Mouse (Mus musculus) spleen, adult 2 months (tissue): Measurements from ENCODE around the gene Tmc6. TPM values are rescaled to one million over a fixed set of nuclear protein-coding genes. Genes with fewer than 3 reads are reported as not detected.

Experiments used
- DNase-seq, 2 experiments: peaks; one replicate each; pipeline versions ENCODE4 v3.0.0 to v3.0.0-alpha.2; 2012 to 2021; ENCODE audit warnings: low spot score in 2 of 2, low read depth in 1 of 2
- H3K27ac ChIP-seq: fragments of 200-500 bp; 2 replicates; pipeline ENCODE4 v1.5.1; 2012; ENCODE audit warnings: low read length, inconsistent platforms; ENCODE audit not compliant: insufficient read depth
- H3K27me3 ChIP-seq: fragments of 200-500 bp; 2 replicates; pipeline ENCODE4 v1.6.1; 2012; ENCODE audit warnings: mild to moderate bottlenecking, moderate library complexity, low read length, inconsistent platforms; ENCODE audit not compliant: control insufficient read depth, insufficient read depth
- H3K36me3 ChIP-seq: fragments of 200-500 bp; 2 replicates; pipeline ENCODE4 v1.6.1; 2012; ENCODE audit warnings: mild to moderate bottlenecking, low read length, inconsistent platforms; ENCODE audit not compliant: control insufficient read depth, insufficient read depth
- H3K4me1 ChIP-seq: fragments of 200-500 bp; 2 replicates; pipeline ENCODE4 v1.6.1; 2011; ENCODE audit warnings: inconsistent platforms; ENCODE audit not compliant: control insufficient read depth, insufficient read depth, insufficient read length
- H3K4me3 ChIP-seq: fragments of 200-500 bp; 2 replicates; pipeline ENCODE4 v1.5.1; 2011; ENCODE audit warnings: mild to moderate bottlenecking, inconsistent platforms; ENCODE audit not compliant: insufficient read depth, insufficient read length; ENCODE audit errors: extremely low read depth
- CTCF ChIP-seq: fragments of 200-500 bp; IDR thresholded peaks from 2 replicates; pipeline ENCODE4 v1.5.1; 2011; ENCODE audit warnings: mild to moderate bottlenecking, inconsistent platforms; ENCODE audit not compliant: insufficient read depth, insufficient read length, insufficient replicate concordance; ENCODE audit errors: extremely low read depth
- POLR2A ChIP-seq: fragments of 200-500 bp; IDR thresholded peaks from 2 replicates; pipeline ENCODE4 v1.6.1; 2011; ENCODE audit warnings: low read depth, low read length, inconsistent platforms
- WGBS: fragments of 180-500 bp; shearing (Covaris S2); methylation state at CpG from one replicate; pipeline ENCODE4 v1.1.7; 2018; 5-methylcytosine and 5-hydroxymethylcytosine counted together
- polyA plus RNA-seq: library from polyadenylated mRNA; depleted of rRNA; stranded (reverse); fragments of >200 nt; gene quantifications from 2 replicates; pipeline ENCODE4 v1.2.3, GENCODE M21; 2012

The Tmc6 gene
- polyA plus RNA-seq, 1 experiment = 119 TPM

DNA sequence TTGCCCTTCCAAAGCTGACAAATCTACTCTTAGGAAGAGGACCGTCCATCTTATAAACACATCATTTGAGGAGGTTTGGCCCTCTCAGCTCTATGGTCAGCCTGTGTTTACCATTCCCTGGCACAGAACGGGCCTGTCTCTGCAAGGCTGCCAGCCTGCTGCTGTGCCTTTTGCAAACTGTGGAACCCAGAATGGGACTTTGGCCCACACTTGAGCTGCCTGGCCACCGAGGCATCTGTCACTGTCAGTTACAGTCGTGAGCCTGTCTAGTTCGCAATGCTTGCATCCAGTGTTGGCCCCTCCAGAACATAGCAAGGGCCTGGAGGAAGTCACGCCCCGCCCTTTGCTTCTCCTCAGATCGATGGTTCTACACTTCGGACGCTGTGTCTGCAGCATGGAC is 22.7 kb downstream of the Tmc6 start:
- no peak for DNase-seq
- Histone ChIP-seq H3K36me3 (peaks cover 51% of the 10 kb centered on the region), H3K27me3 (no peaks in the 10 kb centered on the region), H3K4me1 (peaks cover 4% of the 10 kb centered on the region; the same call in 1 of the 2 replicates), H3K27ac (no peak overlapping the region), H3K4me3 (no peak overlapping the region)
- WGBS = 95% methylated on average over 10 of the region's 10 CpGs
- TF ChIP-seq POLR2A = no peak
- TF ChIP-seq CTCF = no peak

DNA sequence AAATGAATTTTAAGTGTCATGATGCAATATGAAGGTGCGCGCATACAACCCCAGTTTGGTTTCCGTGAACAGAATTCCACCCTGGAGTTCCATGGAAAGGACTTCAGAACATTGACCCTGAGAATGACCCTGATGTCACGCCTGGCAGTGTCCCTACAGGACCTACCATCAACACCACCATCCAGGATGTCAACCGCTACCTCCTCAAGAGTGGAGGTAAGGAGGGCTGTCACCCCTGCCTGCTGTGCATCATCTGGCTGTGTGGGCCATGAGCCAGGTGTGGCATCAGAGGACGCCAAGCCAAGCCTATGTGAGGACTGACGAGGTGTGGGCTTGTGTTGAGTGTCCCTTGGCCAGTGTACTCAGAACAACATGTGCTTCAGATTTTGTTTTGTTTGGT is 26.1 kb downstream of the Tmc6 start:
- Histone ChIP-seq H3K4me3 (no peak overlapping the region), H3K27ac (no peak overlapping the region), H3K36me3 (peaks cover 62% of the 10 kb centered on the region), H3K4me1 (no peaks in the 10 kb centered on the region), H3K27me3 (no peaks in the 10 kb centered on the region)
- 95% methylated on average over 7 of the region's 7 CpGs for WGBS
- TF ChIP-seq CTCF (no peak), POLR2A (no peak)
- no peak for DNase-seq

DNA sequence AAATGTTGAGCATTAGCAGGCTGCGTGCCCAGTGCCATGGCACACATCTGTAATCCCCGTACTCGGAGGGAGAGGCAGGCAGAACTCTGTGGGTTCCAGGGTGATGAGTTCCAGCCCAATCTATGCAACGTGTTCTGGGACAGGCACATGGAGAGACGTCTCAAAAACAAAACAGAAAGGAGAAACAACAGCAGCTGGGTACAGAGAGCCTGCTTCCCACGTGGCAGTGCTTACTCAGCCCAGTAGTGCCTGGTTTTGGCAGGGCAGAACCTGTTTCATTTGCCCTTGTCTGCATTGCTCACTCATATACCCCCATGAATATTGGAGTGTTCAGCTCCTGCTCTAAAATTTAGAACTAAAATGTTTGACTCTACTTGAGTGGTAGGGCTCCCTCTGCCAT is 30.5 kb downstream of the Tmc6 start:
- no peak for TF ChIP-seq POLR2A
- TF ChIP-seq CTCF = no peak
- no peaks in the 10 kb centered on the region for H3K4me1 ChIP-seq
- no peak overlapping the region for H3K27ac ChIP-seq
- 90% methylated on average over 6 of the region's 6 CpGs for WGBS
- no peak for DNase-seq
- H3K27me3 ChIP-seq = no peaks in the 10 kb centered on the region
- peaks cover 60% of the 10 kb centered on the region for H3K36me3 ChIP-seq
- H3K4me3 ChIP-seq = no peak overlapping the region

DNA sequence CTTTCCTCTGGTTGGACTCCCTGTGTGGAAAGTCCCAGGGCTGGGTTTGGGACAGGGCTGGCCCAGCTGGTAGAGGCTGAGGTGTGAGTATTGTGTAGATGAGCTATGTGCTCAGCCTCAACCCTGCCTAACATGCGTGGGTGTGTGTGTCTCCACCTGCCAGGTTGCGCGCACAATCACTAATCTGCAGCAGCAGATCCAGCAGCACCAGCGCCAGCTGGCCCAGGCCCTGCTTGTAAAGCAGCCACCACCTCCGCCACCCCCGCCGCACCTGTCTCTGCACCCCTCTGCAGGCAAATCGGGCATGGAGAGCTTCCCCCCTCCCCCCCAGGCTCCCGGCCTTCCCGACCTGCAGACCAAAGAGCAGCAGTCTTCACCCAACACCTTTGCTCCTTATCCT is 32.6 kb downstream of the Tmc6 start:
- no peak for DNase-seq
- TF ChIP-seq POLR2A = no peak
- TF ChIP-seq CTCF = no peak
- Histone ChIP-seq H3K27ac (no peak overlapping the region), H3K4me3 (no peak overlapping the region), H3K27me3 (no peaks in the 10 kb centered on the region), H3K36me3 (peaks cover 54% of the 10 kb centered on the region), H3K4me1 (no peaks in the 10 kb centered on the region)
- 88% methylated on average over 10 of the region's 10 CpGs for WGBS

DNA sequence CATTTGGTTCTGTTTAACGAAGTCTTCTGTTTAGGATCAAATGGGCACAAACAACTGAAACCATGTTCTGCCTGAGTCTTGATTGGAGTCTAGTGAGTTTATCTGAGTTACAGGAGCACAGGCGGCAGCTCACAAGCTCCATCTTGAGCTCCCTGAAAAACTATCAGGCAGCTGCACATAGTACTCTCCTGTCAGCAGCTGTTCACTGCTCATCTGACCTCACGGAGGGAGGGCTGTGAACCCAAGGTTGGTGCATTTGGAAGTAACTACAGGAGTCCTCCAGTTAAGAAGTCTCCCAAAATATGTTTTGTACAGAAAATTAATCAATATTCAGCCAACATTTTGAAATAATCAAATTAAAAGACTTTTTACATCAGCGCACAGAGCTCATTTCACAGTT is 33.4 kb downstream of the Tmc6 start:
- Histone ChIP-seq H3K27ac (no peak overlapping the region), H3K36me3 (peaks cover 53% of the 10 kb centered on the region), H3K4me3 (no peak overlapping the region), H3K27me3 (no peaks in the 10 kb centered on the region), H3K4me1 (no peaks in the 10 kb centered on the region)
- TF ChIP-seq POLR2A (no peak), CTCF (no peak)
- WGBS = 92% methylated on average over 4 of the region's 4 CpGs
- no peak for DNase-seq

DNA sequence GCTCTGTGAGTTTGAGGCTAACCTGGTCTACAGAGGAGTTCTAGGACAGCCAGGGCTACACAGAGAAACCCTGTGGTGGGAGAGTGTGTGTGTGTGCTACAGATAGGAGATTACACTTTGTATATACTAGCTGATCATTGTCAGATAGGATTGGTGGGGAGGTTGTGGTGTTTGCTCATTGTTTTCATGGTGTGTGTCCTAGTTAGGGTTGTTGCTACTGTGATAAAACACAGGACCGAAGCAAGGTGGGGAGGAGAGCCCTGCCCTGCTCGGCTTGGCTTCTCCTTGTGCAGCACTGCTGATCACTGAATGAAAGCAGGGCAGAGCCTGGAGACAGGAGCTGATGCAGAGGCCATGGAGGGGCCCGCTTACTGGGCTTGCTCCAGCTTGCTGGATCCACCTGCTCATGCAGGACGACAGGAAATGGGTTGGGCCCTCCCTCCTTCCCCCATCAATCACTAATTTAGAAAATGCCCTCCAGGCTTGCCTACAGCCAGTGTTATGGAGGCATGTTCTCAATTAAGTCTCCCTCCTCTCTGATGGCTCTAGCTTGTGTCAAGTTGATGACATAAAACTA is 38.5 kb downstream of the Tmc6 start:
- no peaks in the 10 kb centered on the region for H3K27me3 ChIP-seq
- TF ChIP-seq CTCF (no peak), POLR2A (no peak)
- peaks cover 51% of the 10 kb centered on the region for H3K36me3 ChIP-seq
- H3K4me3 ChIP-seq = no peak overlapping the region
- H3K27ac ChIP-seq = no peak overlapping the region
- WGBS = 77% methylated on average over 4 of the region's 4 CpGs
- DNase-seq = no peak
- no peaks in the 10 kb centered on the region for H3K4me1 ChIP-seq

DNA sequence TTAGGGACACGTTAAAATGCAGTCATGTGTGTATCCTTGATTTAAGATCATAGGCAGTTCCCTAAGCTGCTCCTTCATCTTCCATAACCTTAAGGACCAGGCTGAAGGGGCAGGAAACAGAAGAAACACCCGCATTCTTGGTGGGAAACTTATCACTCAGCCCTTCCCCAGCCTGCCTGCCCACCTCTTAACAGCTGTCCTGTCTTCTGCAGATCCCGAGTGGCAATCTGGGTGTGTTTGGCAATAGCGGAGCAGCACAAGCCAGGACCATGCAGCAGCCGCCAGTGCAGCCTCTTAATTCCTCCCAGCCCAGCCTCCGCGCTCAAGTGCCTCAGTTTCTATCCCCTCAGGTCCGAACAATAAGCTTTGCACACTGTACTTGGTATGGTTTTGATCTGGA is 39.3 kb downstream of the Tmc6 start:
- TF ChIP-seq CTCF = no peak
- no peak for TF ChIP-seq POLR2A
- no peaks in the 10 kb centered on the region for H3K27me3 ChIP-seq
- 88% methylated on average over 8 of the region's 8 CpGs for WGBS
- peaks cover 52% of the 10 kb centered on the region for H3K36me3 ChIP-seq
- DNase-seq = no peak
- H3K27ac ChIP-seq = no peak overlapping the region
- no peaks in the 10 kb centered on the region for H3K4me1 ChIP-seq
- no peak overlapping the region for H3K4me3 ChIP-seq
